Mouse (Mus musculus): ENCODE results near the gene Gm49398. TPM values are rescaled to one million over a fixed set of nuclear protein-coding genes. Genes with fewer than 3 reads are reported as not detected.

The Gm49398 gene
- not detected in 2 replicates for polyA plus RNA-seq (2012; rRNA removed)

GRCm38 (mm10) chr13:61288739-61289138 is at the start of gene Gm49398:
Gm49398 (minus strand) TSS chr13:61288839.

GRCm38 (mm10) chr13:61255258-61255657 is 33.4 kb downstream of the Gm49398 start, which contains the start of gene Cts8:
Cts8 (minus strand) TSS chr13:61255358.

GRCm38 (mm10) chr13:61203310-61203709 is 85.3 kb downstream of the Gm49398 start, which contains the start of gene Cts6:
Cts6 (minus strand) TSS chr13:61203410.

Other genes starting within 250 kb of the Gm49398 start
- not detected in 2 replicates for gene Ctsq, start 248.2 kb downstream of the Gm49398 start, polyA plus RNA-seq (2012; rRNA removed)
- not detected in 2 replicates for gene Ctsr, start 124.6 kb downstream of the Gm49398 start, polyA plus RNA-seq (2012; rRNA removed)
- not detected in 2 replicates for gene Cts6, start 85.4 kb downstream of the Gm49398 start, polyA plus RNA-seq (2012; rRNA removed)
- not detected in 2 replicates for gene Cts8, start 33.5 kb downstream of the Gm49398 start, polyA plus RNA-seq (2012; rRNA removed)
- not detected in 2 replicates for gene Cts7, start 69.4 kb upstream of the Gm49398 start, polyA plus RNA-seq (2012; rRNA removed)